Mouse (Mus musculus) brown adipose tissue, adult 24 weeks (tissue): ENCODE measurements around the gene Anxa6. TPM values are rescaled to one million over a fixed set of nuclear protein-coding genes. Genes with fewer than 3 reads are reported as not detected.

Source experiments
- polyA plus RNA-seq: library from polyadenylated mRNA; stranded (reverse); fragments of >200 nt; gene quantifications from 2 replicates; pipeline ENCODE4 v1.2.4, GENCODE M21; 2012; ENCODE audit not compliant: missing spikeins, insufficient read depth, insufficient read length

The Anxa6 gene
- polyA plus RNA-seq, 1 experiment = 212 TPM

Other genes starting within 250 kb of the Anxa6 start
- 11.8 and 18.7 TPM in 2 replicates for gene Cdc42se2, start 245.8 kb downstream of the Anxa6 start, polyA plus RNA-seq
- gene Lyrm7, start 172.5 kb downstream of the Anxa6 start, polyA plus RNA-seq = 51.4 and 62.3 TPM in 2 replicates
- 558 and 608 TPM in 2 replicates for gene Hint1, start 167.1 kb downstream of the Anxa6 start, polyA plus RNA-seq
- 1,156 and 2,121 TPM in 2 replicates for gene Gpx3, start 131.0 kb downstream of the Anxa6 start, polyA plus RNA-seq
- gene Tnip1, start 70.5 kb downstream of the Anxa6 start, polyA plus RNA-seq = 16.0 and 16.9 TPM in 2 replicates
- gene Ccdc69, start 44.7 kb upstream of the Anxa6 start, polyA plus RNA-seq = 42.5 and 46.3 TPM in 2 replicates
- gene Gm2a, start 64.7 kb upstream of the Anxa6 start, polyA plus RNA-seq = 57.5 and 65.4 TPM in 2 replicates
- not detected in 2 replicates for gene Slc36a3, start 118.3 kb upstream of the Anxa6 start, polyA plus RNA-seq
- gene Slc36a2, start 151.6 kb upstream of the Anxa6 start, polyA plus RNA-seq = 279 and 401 TPM in 2 replicates
- 3.4 and 5.3 TPM in 2 replicates for gene Slc36a1, start 170.9 kb upstream of the Anxa6 start, polyA plus RNA-seq